Comparison of ENCODE assay signal across 12 mouse cellular contexts in genomic region chr10:4046496-4046895, GRCm38 (mm10).
DNase-seq lines count a peak whose midpoint lies in the region; ATAC-seq and TF ChIP-seq lines count a peak whose summit lies in the region.
"Had no signal": no experiment of that assay in that cellular context is flagged by ENCODE, and none has a peak within 500 bp of the region (broad histone marks: within the 10 kb centered on the region; RNA-seq: fewer than 3 reads in every experiment).

No protein-coding gene starts in this region.

- no peak overlapping the region for H3K9ac ChIP-seq in embryonic facial prominence, embryonic 14.5 days (ENCODE audit: low read depth, low read length)
- H3K9ac ChIP-seq in forebrain, postnatal 0 days: no peak overlapping the region
- no peak overlapping the region for H3K9ac ChIP-seq in forebrain, embryonic 14.5 days (ENCODE audit: low read length)
- no peak overlapping the region for H3K9ac ChIP-seq in hindbrain, embryonic 14.5 days
- H3K9ac ChIP-seq: limb, embryonic 13.5 days had no signal

- H3K4me1 ChIP-seq in embryonic facial prominence, embryonic 14.5 days (ENCODE audit: control insufficient read depth, insufficient read depth, low read length): peaks cover 6% of the 10 kb centered on the region; the same call in 1 of the 2 replicates
- H3K4me1 ChIP-seq in forebrain, postnatal 0 days (ENCODE audit: insufficient read depth): no peaks in the 10 kb centered on the region
- no peaks in the 10 kb centered on the region for H3K4me1 ChIP-seq in forebrain, embryonic 14.5 days (ENCODE audit: control insufficient read depth, insufficient read depth, low read length)
- H3K4me1 ChIP-seq in hindbrain, embryonic 14.5 days (replicated peaks; ENCODE audit: control insufficient read depth, insufficient read depth, low read length): no peaks in the 10 kb centered on the region

- H3K27me3 ChIP-seq in embryonic facial prominence, embryonic 14.5 days (replicated peaks; ENCODE audit: control insufficient read depth, insufficient read depth, low read length): no peaks in the 10 kb centered on the region
- H3K27me3 ChIP-seq in forebrain, postnatal 0 days (ENCODE audit: insufficient read depth, low read length): no peaks in the 10 kb centered on the region
- H3K27me3 ChIP-seq in forebrain, embryonic 14.5 days (replicated peaks; ENCODE audit: control insufficient read depth, insufficient read depth, low read length): no peaks in the 10 kb centered on the region
- no peaks in the 10 kb centered on the region for H3K27me3 ChIP-seq in hindbrain, embryonic 14.5 days (ENCODE audit: control insufficient read depth, insufficient read depth, low read length)
- H3K27me3 ChIP-seq: limb, embryonic 13.5 days had no signal

- no peaks in the 10 kb centered on the region for H3K9me3 ChIP-seq in embryonic facial prominence, embryonic 14.5 days (ENCODE audit: control insufficient read depth, low read length)
- H3K9me3 ChIP-seq in forebrain, postnatal 0 days (ENCODE audit: low read length): no peaks in the 10 kb centered on the region
- H3K9me3 ChIP-seq in forebrain, embryonic 14.5 days (replicated peaks; ENCODE audit: control insufficient read depth, low read length): no peaks in the 10 kb centered on the region
- H3K9me3 ChIP-seq in hindbrain, embryonic 14.5 days (ENCODE audit: control insufficient read depth, low read length): no peaks in the 10 kb centered on the region
- H3K9me3 ChIP-seq: limb, embryonic 13.5 days had no signal

- H3K4me3 ChIP-seq in embryonic facial prominence, embryonic 14.5 days (ENCODE audit: low read depth, low read length): no peak overlapping the region
- H3K4me3 ChIP-seq in forebrain, postnatal 0 days (ENCODE audit: low read depth, low read length): no peak overlapping the region
- H3K4me3 ChIP-seq in forebrain, embryonic 14.5 days (ENCODE audit: low read depth, low read length): no peak overlapping the region
- H3K4me3 ChIP-seq in hindbrain, embryonic 14.5 days (replicated peaks; ENCODE audit: low read length): no peak overlapping the region
- H3K4me3 ChIP-seq: limb, embryonic 13.5 days had no signal

- no peak for TF ChIP-seq CTCF in forebrain, postnatal 0 days (IDR thresholded peaks at IDR 0.05; ENCODE audit: low read depth)

- peak overlapping the region; percentile 39; the same call in 1 of the 2 replicates for H3K27ac ChIP-seq in embryonic facial prominence, embryonic 14.5 days (replicated peaks; ENCODE audit: low read depth, low read length)
- no peak overlapping the region for H3K27ac ChIP-seq in forebrain, postnatal 0 days (ENCODE audit: low read depth, low read length)
- no peak overlapping the region for H3K27ac ChIP-seq in forebrain, embryonic 14.5 days (ENCODE audit: low read depth, low read length)
- no peak overlapping the region for H3K27ac ChIP-seq in hindbrain, embryonic 14.5 days
- H3K27ac ChIP-seq: limb, embryonic 13.5 days had no signal

- H3K36me3 ChIP-seq in embryonic facial prominence, embryonic 14.5 days (ENCODE audit: control insufficient read depth, insufficient read depth, low read length): no peaks in the 10 kb centered on the region
- no peaks in the 10 kb centered on the region for H3K36me3 ChIP-seq in forebrain, postnatal 0 days (ENCODE audit: insufficient read depth)
- no peaks in the 10 kb centered on the region for H3K36me3 ChIP-seq in forebrain, embryonic 14.5 days (ENCODE audit: control insufficient read depth, insufficient read depth, low read length)
- H3K36me3 ChIP-seq in hindbrain, embryonic 14.5 days (replicated peaks; ENCODE audit: control insufficient read depth, insufficient read depth): no peaks in the 10 kb centered on the region
- H3K36me3 ChIP-seq: limb, embryonic 13.5 days had no signal

- 49% methylated on average over 3 of the region's 4 CpGs for WGBS in embryonic facial prominence, embryonic 14.5 days
- 54% methylated on average over 4 of the region's 4 CpGs for WGBS in forebrain, postnatal 0 days
- 76% methylated on average over 4 of the region's 4 CpGs for WGBS in forebrain, embryonic 14.5 days
- WGBS in hindbrain, embryonic 14.5 days: 82% methylated on average over 4 of the region's 4 CpGs

- intact Hi-C loops in heart, postnatal 10 days (cut with DNase I): loop anchor here (2.0 kb wide), 1 partner anchor 32 kb away; no protein-coding TSS in a partner anchor

- H3K4me2 ChIP-seq in embryonic facial prominence, embryonic 14.5 days (ENCODE audit: low read depth, low read length): no peak overlapping the region
- no peak overlapping the region for H3K4me2 ChIP-seq in forebrain, postnatal 0 days (ENCODE audit: low read depth)
- H3K4me2 ChIP-seq in forebrain, embryonic 14.5 days (ENCODE audit: low read length): no peak overlapping the region
- H3K4me2 ChIP-seq in hindbrain, embryonic 14.5 days (replicated peaks): no peak overlapping the region
- H3K4me2 ChIP-seq: limb, embryonic 13.5 days had no signal

- ATAC-seq in embryonic facial prominence, embryonic 14.5 days (ENCODE audit: low read depth): peak; percentile 55; the same call in 1 of the 2 replicates
- no peak for ATAC-seq in forebrain, postnatal 0 days
- no peak for ATAC-seq in forebrain, embryonic 14.5 days
- no peak for ATAC-seq in hindbrain, embryonic 14.5 days (ENCODE audit: low FRiP score)

- DNase-seq in kidney, adult 18-20 months: peak; percentile 13
- DNase-seq in kidney, postnatal 4 days: no peak
- DNase-seq in embryonic facial prominence, embryonic 14.5 days (ENCODE audit: low spot score): peak; percentile 82
- peak; percentile 46 to 51 for DNase-seq in heart, postnatal 10 days
- DNase-seq in lung, postnatal 14 days: peak; percentile 7
- no peak for DNase-seq in forebrain, postnatal 0 days
- DNase-seq in forebrain, embryonic 14.5 days (ENCODE audit: low spot score): no peak
- no peak for DNase-seq in hindbrain, embryonic 14.5 days (ENCODE audit: low spot score)
- DNase-seq: adrenal gland, postnatal 14 days; cerebellum, adult 9-11 months; thymus, postnatal 25 days had no signal

Comparison
In these comparisons a context has a peak if more than half of its experiments do, and no peak if none do; other contexts are left out.
1. DNase-seq: peak in kidney, adult 18-20 months (single experiment), embryonic facial prominence, embryonic 14.5 days (single experiment), heart, postnatal 10 days (2 of 2) and lung, postnatal 14 days (single experiment); none in kidney, postnatal 4 days (0 of 2), forebrain, postnatal 0 days (single experiment), forebrain, embryonic 14.5 days (single experiment) and hindbrain, embryonic 14.5 days (single experiment).